Mouse (Mus musculus): ENCODE measurements at regions not wholly inside any gene's neighbourhood (a gene's known extent, or its start where the extent isn't known, plus 50 kb on each side); places are given as distances from the start of the nearest gene placed in this dataset.

GRCm38 (mm10) chr6:11647651-11648050 is 259.6 kb downstream of the Ndufa4 start:
- no peak for DNase-seq

GRCm38 (mm10) chr6:11613331-11613730 is 294.0 kb downstream of the Ndufa4 start:
- DNase-seq = peak; percentile 73 to 75

- DNase-seq = no peak
Measured at GRCm38 (mm10) chr6:11608214-11608613, 299.1 kb downstream of the Ndufa4 start.

GRCm38 (mm10) chr6:11607696-11608095 is 299.6 kb downstream of the Ndufa4 start:
- DNase-seq = no peak

GRCm38 (mm10) chr6:11606055-11606454 is 301.2 kb downstream of the Ndufa4 start:
- DNase-seq = no peak

GRCm38 (mm10) chr6:11605526-11605925 is 301.8 kb downstream of the Ndufa4 start:
- DNase-seq = peak; percentile 25 to 31

- peak; percentile 42 to 52 for DNase-seq
Measured at GRCm38 (mm10) chr6:11594936-11595335, 312.4 kb downstream of the Ndufa4 start.

- DNase-seq = peak; percentile 38 to 61
Measured at GRCm38 (mm10) chr6:11593583-11594271, 313.6 kb downstream of the Ndufa4 start.

- DNase-seq = no peak
Measured at GRCm38 (mm10) chr6:11576091-11576490, 331.2 kb downstream of the Ndufa4 start.

GRCm38 (mm10) chr6:11565246-11565645 is 342.1 kb downstream of the Ndufa4 start:
- no peak for DNase-seq

- no peak for DNase-seq
Measured at GRCm38 (mm10) chr6:11550473-11550872, 356.8 kb downstream of the Ndufa4 start.

GRCm38 (mm10) chr6:11547318-11547717 is 360.0 kb downstream of the Ndufa4 start:
- DNase-seq = no peak

GRCm38 (mm10) chr6:11534930-11535880 is 372.1 kb downstream of the Ndufa4 start:
- no peak for DNase-seq

- DNase-seq = no peak
Measured at GRCm38 (mm10) chr6:11503136-11503535, 404.2 kb downstream of the Ndufa4 start.

- no peak for DNase-seq
Measured at GRCm38 (mm10) chr6:11494427-11494826, 412.9 kb downstream of the Ndufa4 start.

GRCm38 (mm10) chr6:11476950-11477349 is 430.3 kb downstream of the Ndufa4 start:
- no peak for DNase-seq
